Mouse (Mus musculus) forebrain, embryonic 12.5 days (tissue): Measurements from ENCODE around the gene Klk1b11. TPM values are rescaled to one million over a fixed set of nuclear protein-coding genes. Genes with fewer than 3 reads are reported as not detected.
"Not testable (repeated sequence)": the region's sequence is repeated elsewhere in the genome, so short reads cannot be mapped to it uniquely, and the experiment has no call there.

Experiments
- ATAC-seq: fragments of 200-750 bp; cut with Nextera tagmentation; 2 replicates; pipeline ENCODE4 v1.8.0; 2017; ENCODE audit warnings: moderate TSS enrichment; ENCODE audit not compliant: low FRiP score
- H3K27ac ChIP-seq: fragments of 300-500 bp; sonication (generic); 2 replicates; pipeline ENCODE4 v1.5.1; 2016; ENCODE audit warnings: mild to moderate bottlenecking
- H3K27me3 ChIP-seq: fragments of 300-500 bp; sonication (generic); 2 replicates; pipeline ENCODE4 v1.6.1; 2016; ENCODE audit warnings: mild to moderate bottlenecking
- H3K36me3 ChIP-seq: fragments of 300-500 bp; sonication (generic); replicated peaks from 2 replicates; pipeline ENCODE4 v1.6.1; 2016; ENCODE audit warnings: mild to moderate bottlenecking
- H3K4me1 ChIP-seq: fragments of 300-500 bp; sonication (generic); 2 replicates; pipeline ENCODE4 v1.6.1; 2016
- H3K4me2 ChIP-seq: fragments of 300-500 bp; sonication (generic); 2 replicates; pipeline ENCODE4 v1.6.1; 2016; ENCODE audit warnings: mild to moderate bottlenecking, moderate library complexity
- H3K4me3 ChIP-seq: fragments of 300-500 bp; sonication (generic); replicated peaks from 2 replicates; pipeline ENCODE4 v1.5.1; 2016; ENCODE audit warnings: mild to moderate bottlenecking
- H3K9ac ChIP-seq: fragments of 300-500 bp; sonication (generic); 2 replicates; pipeline ENCODE4 v1.6.1; 2016; ENCODE audit warnings: mild to moderate bottlenecking
- H3K9me3 ChIP-seq: fragments of 300-500 bp; sonication (generic); 2 replicates; pipeline ENCODE4 v1.6.1; 2016
- WGBS: fragments of 180-500 bp; shearing (Covaris S2); methylation state at CpG from one replicate; pipeline ENCODE4 v1.1.7; 2016; 5-methylcytosine and 5-hydroxymethylcytosine counted together
- polyA plus RNA-seq: library from polyadenylated mRNA; unstranded; fragments of >200 nt; fragmentation: Nextera tagmentation; extraction: Ambion mirVana; gene quantifications from 2 replicates; pipeline ENCODE4 v1.2.1, GENCODE M21; 2016

The Klk1b11 gene
- polyA plus RNA-seq, result not detected in 2 replicates

DNA sequence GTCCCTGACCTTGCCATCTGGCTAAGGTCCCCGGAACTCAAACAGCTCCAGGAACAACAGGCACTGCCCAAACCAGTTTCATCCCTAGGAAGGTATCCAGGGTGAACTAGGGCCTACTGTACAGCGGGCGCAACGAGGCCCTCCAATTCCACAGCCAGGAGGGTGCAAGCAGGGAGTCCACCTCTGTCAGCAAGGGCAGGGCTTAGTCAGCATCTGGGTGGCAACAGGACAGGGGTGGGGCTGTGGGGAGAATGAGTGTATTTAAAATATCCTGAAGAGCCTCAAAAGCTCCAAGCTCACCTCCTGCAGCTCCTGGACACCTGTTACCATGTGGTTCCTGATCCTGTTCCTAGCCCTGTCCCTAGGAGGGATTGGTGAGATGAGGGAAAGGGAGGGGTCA is at the start of gene Klk1b11:
TSS of gene Klk1b11 (plus strand) at position 301 of the 400 bp plus-strand sequence.
- not testable (repeated sequence) for H3K4me1 ChIP-seq, H3K27ac ChIP-seq, H3K27me3 ChIP-seq, H3K4me3 ChIP-seq, ATAC-seq, H3K9me3 ChIP-seq, H3K9ac ChIP-seq, H3K36me3 ChIP-seq, H3K4me2 ChIP-seq
- WGBS, result 85% methylated on average over 4 of the region's 4 CpGs

GRCm38 (mm10) chr7:43950364-43950763 is 45.3 kb upstream of the Klk1b11 start, which contains the start of gene Klk1b8:
TSS of gene Klk1b8 (plus strand) at chr7:43950664.
- ATAC-seq, result no peak
- no peak within 1 kb of the TSS for H3K4me2 ChIP-seq
- H3K4me3 ChIP-seq, result no peak within 1 kb of the TSS
- H3K27me3 ChIP-seq, result no peaks in the 10 kb centered on the region
- H3K4me1 ChIP-seq, result no peaks in the 10 kb centered on the region
- no peak within 1 kb of the TSS for H3K9ac ChIP-seq
- no peaks in the 10 kb centered on the region for H3K36me3 ChIP-seq
- WGBS, result 88% methylated on average over 2 of the region's 2 CpGs
- no peaks in the 10 kb centered on the region for H3K9me3 ChIP-seq
- H3K27ac ChIP-seq, result no peak within 1 kb of the TSS

DNA sequence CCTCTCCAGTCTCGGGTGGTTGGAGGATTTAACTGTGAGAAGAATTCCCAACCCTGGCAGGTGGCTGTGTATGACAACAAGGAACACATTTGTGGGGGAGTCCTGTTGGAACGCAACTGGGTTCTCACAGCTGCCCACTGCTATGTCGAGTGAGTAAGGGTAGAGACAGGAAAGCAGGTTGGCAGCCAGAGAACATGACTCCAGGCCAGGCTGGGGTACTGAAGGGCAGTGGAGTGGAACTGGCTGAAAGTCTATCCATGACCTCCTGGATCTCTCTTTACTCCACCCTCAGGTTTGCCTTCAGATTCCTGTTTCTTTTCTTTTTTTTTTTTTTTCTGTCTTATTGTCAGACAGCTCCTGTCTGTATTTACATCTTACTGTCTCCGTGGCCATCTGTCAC is 43.0 kb upstream of the Klk1b11 start:
- Histone ChIP-seq H3K4me2 (no peak overlapping the region), H3K36me3 (no peaks in the 10 kb centered on the region), H3K27ac (no peak overlapping the region), H3K4me3 (no peak overlapping the region), H3K9me3 (no peaks in the 10 kb centered on the region), H3K9ac (no peak overlapping the region), H3K27me3 (no peaks in the 10 kb centered on the region), H3K4me1 (no peaks in the 10 kb centered on the region)
- no peak for ATAC-seq
- WGBS, result 67% methylated on average over 4 of the region's 4 CpGs

DNA sequence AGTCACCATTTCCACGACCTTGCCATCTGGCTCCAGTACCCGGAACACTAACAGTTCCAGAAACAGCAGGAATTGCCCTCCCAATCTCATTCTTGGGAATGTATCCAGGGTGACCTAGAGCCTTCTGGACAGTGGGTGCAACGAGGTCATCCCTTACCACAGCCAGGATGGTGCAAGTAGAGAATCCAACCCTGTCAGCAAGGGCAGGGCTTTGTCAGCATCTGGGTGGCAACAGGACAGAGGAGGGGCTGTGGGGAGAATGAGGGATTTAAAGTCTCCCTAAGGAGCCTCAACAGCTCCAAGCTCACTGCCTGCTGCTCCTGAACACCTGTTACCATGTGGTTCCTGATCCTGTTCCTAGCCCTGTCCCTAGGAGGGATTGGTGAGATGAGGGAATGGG is 29.2 kb upstream of the Klk1b11 start, which contains the start of gene Klk1b1:
TSS of gene Klk1b1 (plus strand) at position 301 of the 400 bp plus-strand sequence.
- Histone ChIP-seq H3K4me3 (no peak within 1 kb of the TSS), H3K27me3 (no peaks in the 10 kb centered on the region), H3K36me3 (no peaks in the 10 kb centered on the region), H3K4me2 (no peak within 1 kb of the TSS), H3K4me1 (no peaks in the 10 kb centered on the region), H3K27ac (no peak within 1 kb of the TSS), H3K9me3 (no peaks in the 10 kb centered on the region), H3K9ac (no peak within 1 kb of the TSS)
- WGBS, result 71% methylated on average over 3 of the region's 3 CpGs
- no peak for ATAC-seq

DNA sequence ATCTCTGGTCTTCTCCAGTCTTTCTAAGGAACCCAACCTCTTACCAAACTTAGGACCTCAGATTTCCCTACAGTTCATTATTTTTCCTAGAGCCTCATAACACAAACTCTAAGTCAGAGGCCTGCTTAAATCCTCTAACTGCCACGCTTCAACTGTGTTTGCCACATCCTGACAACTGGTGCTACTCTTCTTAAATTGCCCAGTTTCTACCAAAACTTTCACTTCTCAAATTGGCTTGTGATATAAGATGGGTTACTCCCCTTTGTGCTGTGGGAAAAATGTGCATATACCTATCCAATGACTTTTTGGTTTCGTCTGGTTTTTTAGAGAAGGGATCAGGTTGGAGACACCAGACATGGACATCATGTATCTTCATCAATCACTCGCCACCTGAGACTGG is 28.6 kb upstream of the Klk1b11 start:
- ATAC-seq, result no peak
- WGBS, result 80% methylated on average over 3 of the region's 3 CpGs

DNA sequence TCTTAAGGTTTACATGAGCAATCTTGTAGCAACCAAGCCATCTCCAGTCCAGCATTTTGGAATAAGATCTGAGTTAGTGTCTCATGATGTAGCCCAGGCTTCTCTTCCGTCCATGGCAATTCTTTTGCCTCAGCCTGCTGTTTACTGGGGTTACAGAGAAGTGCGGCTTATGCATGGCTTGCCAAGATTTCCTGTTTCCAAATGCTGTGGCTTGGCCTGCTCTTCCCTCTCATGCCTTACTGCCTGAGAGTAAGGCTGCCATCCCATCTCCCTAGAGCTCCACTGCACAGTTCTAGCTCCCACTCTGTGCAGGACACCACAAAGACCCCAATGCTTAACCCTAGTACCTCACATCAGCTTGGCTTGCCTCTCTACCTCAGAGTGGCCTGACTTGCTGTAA is 28.1 kb upstream of the Klk1b11 start:
- H3K36me3 ChIP-seq, result no peaks in the 10 kb centered on the region
- H3K4me2 ChIP-seq, result no peak overlapping the region
- H3K27me3 ChIP-seq, result no peaks in the 10 kb centered on the region
- WGBS, result 82% methylated on average over 2 of the region's 2 CpGs
- no peak overlapping the region for H3K4me3 ChIP-seq
- H3K9ac ChIP-seq, result no peak overlapping the region
- no peak for ATAC-seq
- H3K4me1 ChIP-seq, result no peaks in the 10 kb centered on the region
- no peak overlapping the region for H3K27ac ChIP-seq
- no peaks in the 10 kb centered on the region for H3K9me3 ChIP-seq

More for the DNA sequence above, 28.6 kb upstream of the Klk1b11 start:
- Histone ChIP-seq H3K27ac (no peak overlapping the region), H3K9ac (no peak overlapping the region), H3K4me1 (no peaks in the 10 kb centered on the region), H3K36me3 (no peaks in the 10 kb centered on the region), H3K9me3 (no peaks in the 10 kb centered on the region), H3K27me3 (no peaks in the 10 kb centered on the region), H3K4me3 (no peak overlapping the region), H3K4me2 (no peak overlapping the region)

GRCm38 (mm10) chr7:43975761-43976160 is 19.9 kb upstream of the Klk1b11 start, which contains the start of gene Klk1b9:
TSS of gene Klk1b9 (plus strand) at chr7:43976061.
- not testable (repeated sequence) for ATAC-seq, H3K27ac ChIP-seq, H3K9me3 ChIP-seq, H3K9ac ChIP-seq, H3K4me3 ChIP-seq, H3K36me3 ChIP-seq, H3K27me3 ChIP-seq, H3K4me2 ChIP-seq, H3K4me1 ChIP-seq
- WGBS, result 69% methylated on average over 1 of the region's 1 CpGs

- no peaks in the 10 kb centered on the region for H3K36me3 ChIP-seq
- H3K27ac ChIP-seq, result no peak overlapping the region
- H3K27me3 ChIP-seq, result no peaks in the 10 kb centered on the region
- ATAC-seq, result no peak
- H3K4me2 ChIP-seq, result no peak overlapping the region
- no peak overlapping the region for H3K4me3 ChIP-seq
- no peaks in the 10 kb centered on the region for H3K4me1 ChIP-seq
- H3K9ac ChIP-seq, result no peak overlapping the region
- H3K9me3 ChIP-seq, result no peaks in the 10 kb centered on the region
These were observed 10.0 kb upstream of the Klk1b11 start for GRCm38 (mm10) chr7:43985657-43986056.

DNA sequence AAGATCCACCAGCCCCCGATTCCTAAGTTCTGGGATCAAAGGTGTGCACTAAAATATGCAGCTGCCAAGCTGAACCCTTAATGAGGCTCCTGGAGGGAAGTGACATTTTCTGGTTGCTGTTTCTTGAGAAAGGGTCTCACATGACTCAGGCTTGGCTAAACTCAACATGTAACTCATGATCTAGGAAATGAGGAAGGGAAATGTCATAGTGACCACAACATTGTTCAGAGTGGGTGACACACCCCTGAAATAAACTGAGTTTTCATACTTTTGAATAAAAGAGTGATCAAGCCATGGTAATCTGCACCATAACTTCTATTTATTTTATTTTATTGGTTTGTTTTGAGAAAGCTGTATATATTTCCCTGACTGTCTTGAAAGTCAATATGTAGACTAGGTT is 856 bp upstream of the Klk1b11 start:
- H3K4me2 ChIP-seq, H3K9ac ChIP-seq, H3K4me1 ChIP-seq, H3K27ac ChIP-seq, H3K4me3 ChIP-seq, H3K27me3 ChIP-seq, H3K36me3 ChIP-seq, ATAC-seq, H3K9me3 ChIP-seq: not testable (repeated sequence)
- 73% methylated on average over 1 of the region's 1 CpGs for WGBS

- H3K4me2 ChIP-seq, result no peak overlapping the region
- H3K9me3 ChIP-seq, result no peaks in the 10 kb centered on the region
- no peaks in the 10 kb centered on the region for H3K27me3 ChIP-seq
- H3K4me3 ChIP-seq, result no peak overlapping the region
- no peak for ATAC-seq
- H3K9ac ChIP-seq, result no peak overlapping the region
- H3K4me1 ChIP-seq, result no peaks in the 10 kb centered on the region
- no peaks in the 10 kb centered on the region for H3K36me3 ChIP-seq
- no peak overlapping the region for H3K27ac ChIP-seq
These were observed 9.2 kb downstream of the Klk1b11 start for GRCm38 (mm10) chr7:44004847-44005246.

- not testable (repeated sequence) for H3K4me3 ChIP-seq, H3K9me3 ChIP-seq, H3K27me3 ChIP-seq, H3K36me3 ChIP-seq, H3K27ac ChIP-seq, H3K4me1 ChIP-seq, ATAC-seq, H3K4me2 ChIP-seq, H3K9ac ChIP-seq
These were observed 16.2 kb downstream of the Klk1b11 start, which contains the start of gene Klk1b26 for GRCm38 (mm10) chr7:44011868-44012267. TSS of gene Klk1b26 (plus strand) at chr7:44012168.

DNA sequence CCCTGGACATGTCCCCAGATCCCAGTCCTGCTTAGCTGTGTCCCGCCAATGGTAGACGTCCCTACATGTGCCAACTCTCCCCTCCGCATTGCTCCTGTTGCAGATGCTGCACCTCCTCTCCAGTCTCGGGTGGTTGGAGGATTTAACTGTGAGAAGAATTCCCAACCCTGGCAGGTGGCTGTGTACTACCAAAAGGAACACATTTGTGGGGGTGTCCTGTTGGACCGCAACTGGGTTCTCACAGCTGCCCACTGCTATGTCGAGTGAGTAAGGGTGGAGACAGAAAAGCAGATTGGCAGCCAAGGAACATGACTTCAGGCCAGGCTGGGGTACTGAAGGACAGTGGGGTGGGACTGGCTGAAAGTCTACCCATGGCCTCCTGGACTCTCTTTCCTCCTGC is 19.0 kb downstream of the Klk1b11 start:
- H3K4me2 ChIP-seq, ATAC-seq, H3K27me3 ChIP-seq, H3K4me3 ChIP-seq, H3K4me1 ChIP-seq, H3K9ac ChIP-seq, H3K36me3 ChIP-seq, H3K9me3 ChIP-seq, H3K27ac ChIP-seq: not testable (repeated sequence)
- 83% methylated on average over 6 of the region's 6 CpGs for WGBS

DNA sequence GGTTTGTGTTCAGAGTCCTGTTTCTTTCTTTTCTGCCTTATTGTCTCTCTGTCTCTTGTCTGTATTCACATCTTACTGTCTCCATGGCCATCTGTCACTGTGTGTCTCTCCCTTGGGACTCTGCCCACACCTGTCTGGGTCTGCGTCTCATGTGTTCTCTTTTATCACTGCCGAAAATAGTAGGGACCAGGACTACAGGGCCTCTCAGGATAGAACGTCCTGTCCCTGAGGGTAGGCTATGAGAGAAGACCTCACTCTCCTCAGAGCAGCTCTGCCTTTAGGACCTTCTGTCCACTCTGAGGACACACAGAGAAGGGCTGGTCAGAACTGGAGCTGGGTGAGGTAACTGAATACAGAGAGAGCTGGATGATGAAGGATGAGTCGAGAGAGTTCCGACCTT is 19.4 kb downstream of the Klk1b11 start:
- Histone ChIP-seq H3K4me2 (no peak overlapping the region), H3K27me3 (0 out of 2 replicates have a peak, but pooled peaks cover 2% of the 10 kb centered on the region)
- 85% methylated on average over 5 of the region's 5 CpGs for WGBS

More for the DNA sequence above, 19.4 kb downstream of the Klk1b11 start:
- Histone ChIP-seq H3K9ac (no peak overlapping the region), H3K4me1 (no peaks in the 10 kb centered on the region), H3K9me3 (no peaks in the 10 kb centered on the region), H3K27ac (no peak overlapping the region), H3K4me3 (no peak overlapping the region), H3K36me3 (no peaks in the 10 kb centered on the region)
- no peak for ATAC-seq
